Mouse (Mus musculus) embryonic facial prominence, embryonic 12.5 days (tissue): ENCODE results near the gene Arfrp1. TPM values are rescaled to one million over a fixed set of nuclear protein-coding genes. Genes with fewer than 3 reads are reported as not detected.

Experiments
- ATAC-seq: fragments of 200-750 bp; cut with Nextera tagmentation; 2 replicates; pipeline ENCODE4 v1.8.0; 2017; ENCODE audit not compliant: insufficient number of reproducible peaks, insufficient read depth, low FRiP score, low TSS enrichment
- H3K27ac ChIP-seq: fragments of 300-500 bp; sonication (generic); 2 replicates; pipeline ENCODE4 v1.5.1; 2016; ENCODE audit warnings: mild to moderate bottlenecking
- H3K27me3 ChIP-seq: fragments of 300-500 bp; sonication (generic); 2 replicates; pipeline ENCODE4 v1.6.1; 2016; ENCODE audit warnings: mild to moderate bottlenecking, moderate library complexity
- H3K36me3 ChIP-seq: fragments of 300-500 bp; sonication (generic); 2 replicates; pipeline ENCODE4 v1.6.1; 2016; ENCODE audit warnings: mild to moderate bottlenecking
- H3K4me1 ChIP-seq: fragments of 300-500 bp; sonication (generic); 2 replicates; pipeline ENCODE4 v1.6.1; 2016
- H3K4me2 ChIP-seq: fragments of 300-500 bp; sonication (generic); replicated peaks from 2 replicates; pipeline ENCODE4 v1.6.1; 2016; ENCODE audit warnings: mild to moderate bottlenecking, moderate library complexity
- H3K4me3 ChIP-seq: fragments of 300-500 bp; sonication (generic); 2 replicates; pipeline ENCODE4 v1.5.1; 2016; ENCODE audit warnings: mild to moderate bottlenecking
- H3K9ac ChIP-seq: fragments of 300-500 bp; sonication (generic); 2 replicates; pipeline ENCODE4 v1.6.1; 2016; ENCODE audit warnings: mild to moderate bottlenecking, moderate library complexity
- H3K9me3 ChIP-seq: fragments of 300-500 bp; sonication (generic); 2 replicates; pipeline ENCODE4 v1.6.1; 2016; ENCODE audit warnings: mild to moderate bottlenecking, moderate library complexity
- WGBS: fragments of 180-500 bp; shearing (Covaris S2); methylation state at CpG from one replicate; pipeline ENCODE4 v1.1.7; 2016; 5-methylcytosine and 5-hydroxymethylcytosine counted together
- polyA plus RNA-seq: library from polyadenylated mRNA; unstranded; fragments of >200 nt; fragmentation: Nextera tagmentation; extraction: Ambion mirVana; gene quantifications from 2 replicates; pipeline ENCODE4 v1.2.1, GENCODE M21; 2016

Arfrp1 gene
- polyA plus RNA-seq, 1 experiment from 2014 or later, result 77.5 TPM

DNA sequence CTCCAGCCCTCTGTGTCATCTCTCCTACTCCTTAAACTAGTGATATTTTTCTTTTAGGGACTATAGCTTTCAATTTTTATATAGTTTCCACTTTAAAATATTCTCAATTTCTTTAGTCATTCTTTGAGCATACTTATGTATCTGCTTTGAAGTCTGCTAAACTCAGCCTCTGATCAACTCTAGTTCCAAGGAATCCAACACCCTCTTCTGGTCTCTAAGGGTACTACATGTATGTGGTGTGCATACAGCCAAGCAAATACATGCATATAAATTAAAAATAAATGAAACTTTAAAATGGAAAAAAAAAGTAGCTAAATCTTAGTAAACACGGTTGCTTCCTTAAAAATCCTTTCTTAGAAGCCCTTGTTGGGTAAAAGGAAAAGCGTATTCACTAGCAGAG is 10.6 kb upstream of the Arfrp1 start:
- no peaks in the 10 kb centered on the region for H3K27me3 ChIP-seq
- H3K4me2 ChIP-seq, result no peak overlapping the region
- H3K9ac ChIP-seq, result no peak overlapping the region
- no peak overlapping the region for H3K4me3 ChIP-seq
- peaks cover 34% of the 10 kb centered on the region for H3K36me3 ChIP-seq
- H3K4me1 ChIP-seq, result no peaks in the 10 kb centered on the region
- 86% methylated on average over 2 of the region's 2 CpGs for WGBS
- no peaks in the 10 kb centered on the region for H3K9me3 ChIP-seq
- H3K27ac ChIP-seq, result no peak overlapping the region
- ATAC-seq, result no peak

DNA sequence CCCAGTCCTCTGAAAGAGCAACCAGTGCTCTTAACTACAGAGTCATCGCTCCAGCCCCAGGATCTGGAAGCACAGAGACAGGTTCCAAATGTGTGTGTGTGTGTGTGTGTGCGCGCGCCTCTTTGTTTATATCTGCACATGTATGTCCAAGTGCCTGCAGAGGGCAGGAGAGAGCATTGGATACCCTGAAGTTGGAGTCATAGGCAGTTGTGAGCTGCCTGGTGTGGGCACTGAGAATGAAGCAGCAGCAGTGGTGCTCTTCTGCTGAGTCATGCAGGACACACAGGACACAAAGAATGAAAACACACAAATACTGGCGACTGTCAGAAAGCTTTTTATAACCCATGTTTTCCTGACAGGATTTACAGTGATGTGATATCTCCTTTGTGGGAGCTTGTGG is 4.8 kb upstream of the Arfrp1 start:
- Histone ChIP-seq H3K4me3 (no peak overlapping the region), H3K27ac (no peak overlapping the region), H3K9ac (no peak overlapping the region), H3K36me3 (peaks cover 33% of the 10 kb centered on the region), H3K9me3 (no peaks in the 10 kb centered on the region), H3K4me1 (peaks cover 20% of the 10 kb centered on the region), H3K27me3 (no peaks in the 10 kb centered on the region), H3K4me2 (no peak overlapping the region)
- WGBS, result 94% methylated on average over 5 of the region's 5 CpGs
- no peak for ATAC-seq

DNA sequence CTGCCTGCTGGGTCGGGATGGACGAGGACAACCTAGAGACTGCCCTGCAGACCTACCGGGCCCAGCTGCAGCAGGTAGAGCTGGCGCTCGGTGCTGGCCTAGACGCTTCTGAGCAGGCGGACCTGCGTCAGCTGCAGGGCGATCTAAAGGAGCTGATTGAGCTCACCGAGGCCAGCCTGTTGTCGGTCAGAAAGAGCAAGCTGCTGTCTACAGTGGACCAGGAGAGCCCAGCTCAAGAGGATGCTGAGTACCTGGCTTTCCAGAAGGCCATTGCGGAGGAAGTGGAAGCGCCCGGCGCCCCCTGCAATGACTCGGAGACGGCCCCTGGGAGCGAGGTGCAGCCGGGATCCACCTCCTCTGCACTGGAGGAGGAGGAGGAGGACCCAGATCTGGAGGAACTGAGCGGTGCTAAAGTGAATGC is 461 bp upstream of the Arfrp1 start:
- Histone ChIP-seq H3K4me1 (peaks cover 26% of the 10 kb centered on the region), H3K27ac (peak overlapping the region; percentile 87), H3K36me3 (peaks cover 45% of the 10 kb centered on the region), H3K9me3 (no peaks in the 10 kb centered on the region), H3K4me2 (peak overlapping the region; percentile 98), H3K9ac (peak overlapping the region; percentile 86), H3K27me3 (no peaks in the 10 kb centered on the region), H3K4me3 (peak overlapping the region; percentile 92)
- WGBS, result 0% methylated on average over 20 of the region's 20 CpGs
- peak; percentile 49 for ATAC-seq

DNA sequence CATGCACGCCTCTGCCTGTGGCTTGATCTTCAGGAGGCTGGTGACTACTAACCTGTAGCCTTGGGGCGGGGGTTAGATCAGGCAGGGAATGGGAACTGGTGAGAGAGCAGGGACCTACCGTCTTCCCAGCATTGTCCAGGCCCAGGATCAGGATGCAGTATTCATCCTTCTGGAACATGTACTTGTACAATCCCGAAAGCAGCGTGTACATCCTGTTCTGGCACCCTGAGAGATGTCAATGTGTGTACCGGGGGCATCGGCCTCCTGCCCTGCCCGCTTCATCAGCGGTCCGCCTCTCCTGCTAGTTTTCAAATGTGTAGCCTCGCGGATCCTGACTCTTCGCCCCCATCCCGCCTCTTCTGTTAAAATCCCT is 731 bp downstream of the Arfrp1 start:
- 9% methylated on average over 14 of the region's 14 CpGs for WGBS
- Histone ChIP-seq H3K9ac (peak overlapping the region; percentile 86), H3K4me3 (peak overlapping the region; percentile 92), H3K4me2 (peak overlapping the region; percentile 98), H3K9me3 (no peaks in the 10 kb centered on the region), H3K4me1 (peaks cover 26% of the 10 kb centered on the region), H3K36me3 (peaks cover 45% of the 10 kb centered on the region), H3K27me3 (no peaks in the 10 kb centered on the region), H3K27ac (peak overlapping the region; percentile 87; the same call in 1 of the 2 replicates)
- ATAC-seq, result no peak

DNA sequence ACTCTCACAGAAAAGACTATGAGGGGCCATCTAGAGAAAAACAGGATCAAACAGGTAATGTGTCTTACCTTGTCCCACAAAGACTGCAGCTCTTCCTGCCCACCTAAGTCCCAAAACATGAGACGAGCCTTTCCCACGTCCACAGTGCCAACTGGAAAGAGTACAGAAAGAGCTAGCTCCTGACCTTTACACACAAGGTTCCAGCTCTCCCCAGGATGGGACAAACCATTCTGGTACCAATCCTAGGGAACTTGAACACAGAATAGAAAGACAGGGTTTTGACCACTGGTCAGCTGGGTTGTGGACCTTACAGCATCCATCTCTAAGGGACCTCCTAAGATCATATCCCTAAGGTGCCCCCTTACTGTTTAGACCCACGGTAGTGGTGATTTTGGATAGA is 1.3 kb downstream of the Arfrp1 start:
- WGBS, result 80% methylated on average over 3 of the region's 3 CpGs
- peak overlapping the region; percentile 86 for H3K9ac ChIP-seq
- peak overlapping the region; percentile 98 for H3K4me2 ChIP-seq

DNA sequence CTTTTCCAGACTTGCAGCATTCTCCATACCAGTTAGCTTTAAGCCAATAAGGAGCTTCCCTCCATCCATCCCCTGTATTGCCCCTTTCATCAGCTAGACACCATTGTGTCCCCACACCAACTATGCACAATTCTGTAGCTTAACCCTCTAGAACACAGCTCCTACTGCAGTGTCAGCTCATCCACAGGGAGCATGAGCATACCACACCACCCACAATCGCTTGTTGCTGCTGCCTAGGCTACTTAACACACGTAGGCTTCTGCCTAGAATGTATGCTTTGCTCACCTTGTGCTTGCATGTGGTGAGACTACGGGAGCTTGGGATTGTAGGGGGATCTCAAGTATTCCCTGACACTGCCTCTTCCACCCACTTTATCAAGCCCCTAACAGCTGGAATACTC is 8.4 kb downstream of the Arfrp1 start:
- H3K4me3 ChIP-seq, result no peak overlapping the region
- WGBS, result 83% methylated on average over 3 of the region's 3 CpGs
- no peak for ATAC-seq
- no peak overlapping the region for H3K27ac ChIP-seq
- no peaks in the 10 kb centered on the region for H3K4me1 ChIP-seq
- no peak overlapping the region for H3K9ac ChIP-seq
- H3K9me3 ChIP-seq, result no peaks in the 10 kb centered on the region
- no peak overlapping the region for H3K4me2 ChIP-seq
- H3K36me3 ChIP-seq, result peaks cover 89% of the 10 kb centered on the region
- H3K27me3 ChIP-seq, result no peaks in the 10 kb centered on the region

More for the DNA sequence above, 1.3 kb downstream of the Arfrp1 start:
- peaks cover 26% of the 10 kb centered on the region for H3K4me1 ChIP-seq
- no peak for ATAC-seq
- H3K9me3 ChIP-seq, result no peaks in the 10 kb centered on the region
- no peaks in the 10 kb centered on the region for H3K27me3 ChIP-seq
- H3K36me3 ChIP-seq, result peaks cover 47% of the 10 kb centered on the region
- no peak overlapping the region for H3K27ac ChIP-seq
- H3K4me3 ChIP-seq, result peak overlapping the region; percentile 92

DNA sequence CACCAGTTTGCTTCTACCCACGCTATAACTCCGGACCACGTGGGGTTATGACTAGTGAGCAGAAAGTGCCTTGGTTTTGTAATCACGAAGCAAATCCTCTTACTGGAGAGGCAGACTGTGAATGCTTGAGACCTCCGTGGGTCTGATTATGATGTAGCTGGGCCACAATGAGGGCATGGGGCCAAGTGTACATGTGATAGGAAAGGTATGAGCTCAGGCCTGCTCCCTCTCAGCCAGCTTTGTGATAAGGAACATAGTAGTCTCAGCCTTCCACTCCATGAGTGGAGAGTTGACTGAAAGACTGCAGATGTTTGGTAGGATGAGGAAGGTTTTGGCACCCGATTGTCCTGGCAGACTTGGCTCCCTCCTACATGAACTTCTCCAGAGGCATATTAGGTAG is 22.4 kb downstream of the Arfrp1 start:
- no peak for ATAC-seq
- Histone ChIP-seq H3K4me1 (no peaks in the 10 kb centered on the region), H3K9me3 (no peaks in the 10 kb centered on the region), H3K27ac (no peak overlapping the region), H3K27me3 (no peaks in the 10 kb centered on the region), H3K4me2 (no peak overlapping the region), H3K36me3 (peaks cover 79% of the 10 kb centered on the region), H3K4me3 (no peak overlapping the region), H3K9ac (no peak overlapping the region)
- WGBS, result 89% methylated on average over 6 of the region's 6 CpGs

DNA sequence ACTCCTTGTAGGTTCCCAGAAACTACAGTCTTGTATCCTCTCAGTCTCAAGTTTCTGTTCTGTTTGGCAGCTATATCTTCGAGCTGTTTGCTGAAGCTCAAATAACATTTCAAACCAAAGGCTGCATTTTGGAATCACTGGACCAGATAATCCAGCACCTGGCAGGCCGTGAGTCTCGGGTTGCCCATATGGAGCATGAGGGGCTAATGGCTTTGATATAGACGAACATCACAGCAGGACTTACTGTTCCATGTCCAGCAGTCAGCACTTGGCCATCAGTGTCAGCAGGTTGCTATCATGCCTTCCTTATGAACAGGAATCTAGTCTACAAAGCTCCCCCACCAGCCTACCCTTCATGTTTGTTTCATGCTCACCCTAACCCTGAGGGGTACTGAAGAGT is 24.8 kb downstream of the Arfrp1 start:
- H3K27me3 ChIP-seq, result no peaks in the 10 kb centered on the region
- peaks cover 78% of the 10 kb centered on the region for H3K36me3 ChIP-seq
- H3K4me3 ChIP-seq, result no peak overlapping the region
- no peaks in the 10 kb centered on the region for H3K4me1 ChIP-seq
- 87% methylated on average over 4 of the region's 4 CpGs for WGBS
- H3K4me2 ChIP-seq, result no peak overlapping the region
- H3K9ac ChIP-seq, result no peak overlapping the region
- H3K9me3 ChIP-seq, result no peaks in the 10 kb centered on the region
- ATAC-seq, result no peak
- no peak overlapping the region for H3K27ac ChIP-seq

DNA sequence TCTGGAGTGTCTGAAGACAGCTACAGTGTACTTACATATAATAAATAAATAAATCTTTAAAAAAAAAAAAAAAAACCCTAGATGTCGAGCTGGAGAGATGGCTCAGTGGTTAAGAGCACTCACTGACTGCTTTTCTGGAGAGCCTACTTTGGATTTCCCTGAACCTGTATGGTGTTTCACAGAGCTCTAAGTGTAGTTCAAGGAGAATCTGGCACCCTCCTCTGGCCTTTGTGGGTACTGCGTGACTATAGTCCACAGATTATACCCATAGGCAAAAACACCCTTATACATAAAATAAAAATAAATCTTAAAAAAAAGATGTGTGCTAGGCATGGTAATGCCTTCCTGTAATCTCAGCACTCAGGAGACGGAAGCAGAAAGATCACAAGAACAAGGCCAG is 31.2 kb downstream of the Arfrp1 start:
- Histone ChIP-seq H3K27me3 (no peaks in the 10 kb centered on the region), H3K4me3 (no peak overlapping the region), H3K9ac (no peak overlapping the region), H3K27ac (no peak overlapping the region), H3K4me1 (no peaks in the 10 kb centered on the region), H3K9me3 (no peaks in the 10 kb centered on the region), H3K36me3 (peaks cover 55% of the 10 kb centered on the region), H3K4me2 (no peak overlapping the region)
- 55% methylated on average over 3 of the region's 3 CpGs for WGBS
- ATAC-seq, result no peak

DNA sequence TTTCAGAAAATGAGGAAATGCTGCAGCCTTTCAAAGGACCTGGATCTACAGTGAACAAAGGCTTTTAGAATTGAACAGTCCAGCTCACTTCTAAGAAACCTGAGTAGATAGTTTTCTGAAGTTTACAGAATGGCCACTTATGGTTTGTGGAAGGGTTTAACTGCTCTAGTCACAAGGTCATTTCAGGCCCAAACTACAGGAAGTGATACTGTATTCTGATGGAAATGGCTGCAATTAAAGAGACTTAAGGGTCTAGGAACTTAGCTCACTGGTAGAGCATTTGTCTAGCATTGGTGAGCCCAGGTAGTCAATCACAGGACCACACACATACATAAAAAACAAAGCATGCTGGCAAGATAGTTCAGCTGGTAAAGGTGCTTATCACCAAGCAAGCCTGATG is 32.7 kb downstream of the Arfrp1 start:
- no peak for ATAC-seq
- H3K4me2 ChIP-seq, result no peak overlapping the region
- no peaks in the 10 kb centered on the region for H3K27me3 ChIP-seq
- H3K9ac ChIP-seq, result no peak overlapping the region
- H3K4me1 ChIP-seq, result no peaks in the 10 kb centered on the region
- H3K9me3 ChIP-seq, result no peaks in the 10 kb centered on the region
- peaks cover 58% of the 10 kb centered on the region for H3K36me3 ChIP-seq
- no peak overlapping the region for H3K27ac ChIP-seq
- no peak overlapping the region for H3K4me3 ChIP-seq

DNA sequence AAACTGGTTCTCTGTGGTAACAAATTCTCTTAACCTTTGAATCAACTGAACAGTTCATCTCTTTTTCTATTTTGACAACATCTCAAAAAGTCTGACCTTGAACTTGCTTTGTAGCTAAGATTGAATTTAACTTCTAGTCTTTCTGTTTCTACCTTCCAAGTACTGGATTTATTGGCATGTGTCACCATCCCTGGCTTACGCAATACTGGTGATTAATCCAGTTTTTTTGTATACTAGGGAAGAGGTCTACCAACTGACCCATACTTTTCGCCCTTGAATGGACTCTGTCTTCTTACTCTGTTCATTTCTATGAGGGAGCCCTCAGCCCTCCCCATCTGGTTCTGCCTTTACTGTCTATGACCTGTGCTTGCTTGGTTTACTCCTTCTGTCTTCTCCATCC is 39.1 kb downstream of the Arfrp1 start:
- no peak overlapping the region for H3K27ac ChIP-seq
- H3K4me2 ChIP-seq, result no peak overlapping the region
- peaks cover 68% of the 10 kb centered on the region for H3K36me3 ChIP-seq
- ATAC-seq, result no peak
- H3K27me3 ChIP-seq, result no peaks in the 10 kb centered on the region
- no peaks in the 10 kb centered on the region for H3K9me3 ChIP-seq
- WGBS, result 93% methylated on average over 2 of the region's 2 CpGs
- H3K4me1 ChIP-seq, result no peaks in the 10 kb centered on the region
- no peak overlapping the region for H3K9ac ChIP-seq
- no peak overlapping the region for H3K4me3 ChIP-seq

DNA sequence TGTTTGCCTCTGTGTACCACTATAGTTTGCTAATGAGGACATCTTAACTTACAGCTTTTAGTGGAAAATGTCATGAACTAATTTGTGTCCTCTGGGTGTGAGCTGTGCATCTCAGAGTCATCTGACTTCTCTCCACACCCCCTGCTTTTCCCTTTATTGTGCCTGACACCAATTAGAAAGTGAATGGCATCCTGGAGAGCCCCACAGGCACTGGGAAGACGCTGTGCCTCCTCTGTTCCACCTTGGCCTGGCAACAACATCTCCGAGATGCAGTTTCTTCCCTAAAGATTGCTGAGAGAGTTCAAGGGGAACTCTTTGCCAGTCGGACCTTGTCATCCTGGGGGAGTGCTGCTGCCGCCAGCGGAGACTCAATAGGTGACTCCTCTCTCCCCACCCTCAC is 43.1 kb downstream of the Arfrp1 start:
- peaks cover 45% of the 10 kb centered on the region for H3K36me3 ChIP-seq
- H3K4me2 ChIP-seq, result no peak overlapping the region
- no peaks in the 10 kb centered on the region for H3K27me3 ChIP-seq
- no peaks in the 10 kb centered on the region for H3K9me3 ChIP-seq
- ATAC-seq, result no peak
- 82% methylated on average over 5 of the region's 5 CpGs for WGBS
- no peak overlapping the region for H3K9ac ChIP-seq
- H3K27ac ChIP-seq, result no peak overlapping the region
- H3K4me1 ChIP-seq, result peaks cover 8% of the 10 kb centered on the region
- no peak overlapping the region for H3K4me3 ChIP-seq

DNA sequence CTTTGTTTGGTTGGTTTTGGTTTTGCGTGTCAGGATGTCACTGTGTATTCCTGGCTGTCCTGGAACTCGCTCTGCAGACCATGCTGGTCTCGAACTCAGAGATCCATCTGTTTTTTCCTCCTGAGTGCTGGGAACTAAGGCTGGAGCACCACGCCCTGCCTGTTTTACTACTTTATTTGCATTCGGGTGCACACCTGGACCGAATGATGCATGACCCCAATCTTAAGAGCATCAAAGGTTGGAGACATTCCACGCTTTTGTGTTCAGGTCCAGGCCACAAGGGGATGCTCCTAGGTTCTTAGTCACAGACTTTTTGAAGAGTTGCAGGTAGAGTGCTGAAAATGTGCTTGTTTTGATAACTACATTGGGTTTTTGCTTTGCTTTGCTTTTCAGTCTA is 45.1 kb downstream of the Arfrp1 start:
- Histone ChIP-seq H3K27me3 (peaks cover 4% of the 10 kb centered on the region), H3K4me3 (peak overlapping the region; percentile 67), H3K9me3 (no peaks in the 10 kb centered on the region), H3K36me3 (peaks cover 31% of the 10 kb centered on the region), H3K27ac (0 out of 2 replicates have a peak overlapping the region, but pooled peaks have one; percentile 65), H3K4me1 (peaks cover 8% of the 10 kb centered on the region), H3K9ac (peak overlapping the region; percentile 56), H3K4me2 (peak overlapping the region; percentile 76)
- no peak for ATAC-seq
- WGBS, result 14% methylated on average over 7 of the region's 7 CpGs
